Mouse (Mus musculus): Measurements from ENCODE around the gene Dhrs7b. TPM values are rescaled to one million over a fixed set of nuclear protein-coding genes. Genes with fewer than 3 reads are reported as not detected.
"Not testable (repeated sequence)": the region's sequence is repeated elsewhere in the genome, so short reads cannot be mapped to it uniquely, and the experiment has no call there.

Gene Dhrs7b
- total RNA-seq, 2 experiments from 2014 or later, result 29.1 to 29.7 TPM

DNA sequence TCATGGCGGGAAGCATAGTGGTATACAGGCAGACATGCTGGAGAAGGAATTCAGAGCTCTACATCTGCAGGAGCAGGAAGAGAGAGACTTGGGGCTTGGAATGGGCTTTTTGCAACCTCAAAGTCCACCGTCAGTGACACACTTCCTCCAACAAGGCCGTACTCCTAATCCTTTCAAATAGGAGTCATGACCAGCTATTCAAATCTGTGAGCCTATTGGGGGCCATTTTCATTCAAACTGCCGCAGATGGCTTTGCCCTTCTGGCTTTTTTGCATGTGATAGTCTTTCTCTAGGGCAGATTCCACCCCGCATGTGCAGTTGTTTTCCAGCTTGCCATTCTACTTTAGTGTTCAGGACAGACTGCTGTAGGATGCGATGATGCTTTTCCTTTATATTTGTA is 6.5 kb downstream of the Dhrs7b start:
- intact Hi-C loops (cut with DNase I), result no loop called here
- DNase-seq (ENCODE audit: extremely low spot score in 1 of 2, low spot score in 2 of 2), result no peak

DNA sequence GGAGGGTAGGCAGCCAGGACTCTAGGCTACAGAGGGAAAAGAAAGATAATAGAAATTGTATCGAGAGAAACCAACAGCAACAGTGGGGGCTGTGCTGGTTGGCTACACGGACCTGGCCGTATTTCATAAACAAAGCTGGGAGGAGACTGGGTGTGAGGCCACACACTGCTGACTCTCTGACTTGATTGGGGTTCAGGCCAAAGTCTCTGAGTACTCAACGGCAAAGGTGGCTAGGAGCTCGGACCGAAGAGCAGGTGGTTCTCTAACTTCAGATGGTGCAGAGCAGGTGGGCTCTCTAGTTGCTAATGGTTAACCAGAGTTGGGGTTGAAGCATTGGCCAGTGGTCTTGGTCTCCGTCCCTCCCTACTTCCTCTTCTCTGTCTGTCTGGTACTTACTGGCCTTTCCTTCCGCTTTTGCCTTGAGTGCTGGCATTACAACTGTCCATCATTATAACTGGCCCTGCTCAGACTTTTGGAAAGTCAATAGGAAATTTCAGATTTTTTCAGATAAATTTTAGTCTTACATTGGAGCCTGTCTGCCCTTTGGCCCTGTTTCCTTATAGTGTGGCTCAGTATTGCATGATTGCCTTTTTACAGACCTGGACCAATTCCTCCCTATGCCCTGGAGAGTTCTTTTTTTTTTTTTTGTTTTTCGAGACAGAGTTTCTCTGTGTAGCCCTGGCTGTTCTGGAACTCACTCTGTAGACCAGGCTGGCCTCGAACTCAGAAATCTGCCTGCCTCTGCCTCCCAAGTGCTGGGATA is 7.4 kb downstream of the Dhrs7b start:
- intact Hi-C loops (cut with DNase I), result no loop called here
- DNase-seq (ENCODE audit: extremely low spot score in 1 of 2, low spot score in 2 of 2), result no peak

DNA sequence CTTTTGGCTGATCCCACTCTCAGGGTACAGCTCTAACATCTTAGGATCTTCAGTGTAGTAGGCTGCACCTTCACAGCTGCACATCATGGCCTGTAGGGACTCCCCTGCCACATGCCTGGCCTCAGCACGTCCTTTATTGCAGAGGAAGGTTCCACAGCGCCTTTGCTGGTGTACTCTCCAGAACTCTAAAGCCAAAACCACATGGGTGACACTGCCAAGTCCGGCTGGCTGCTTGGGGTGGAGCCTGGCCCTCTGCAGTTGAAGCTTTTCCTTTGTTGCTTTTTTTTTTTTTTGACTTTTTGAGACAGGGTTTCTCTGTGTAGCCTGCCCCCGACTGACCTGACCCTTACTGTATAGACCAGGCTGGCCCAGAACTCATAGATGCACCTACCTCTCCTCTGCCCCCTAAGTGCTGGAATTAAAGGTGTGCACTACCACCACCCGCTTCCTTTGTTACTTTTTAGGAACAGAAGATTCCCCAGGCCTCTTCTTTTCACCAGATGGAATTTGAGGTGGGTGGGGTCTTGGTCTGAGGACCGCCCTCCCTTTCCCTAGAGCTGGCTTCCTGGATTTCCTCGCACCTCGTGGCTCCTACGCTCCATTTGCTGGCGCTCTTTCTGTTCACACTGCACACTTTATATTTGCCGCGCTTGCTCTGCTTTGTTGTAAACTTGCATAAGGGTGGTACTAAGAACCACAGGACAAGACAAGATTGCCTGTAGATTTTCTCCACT is 11.2 kb downstream of the Dhrs7b start:
- no peak for DNase-seq (ENCODE audit: extremely low spot score in 1 of 2, low spot score in 2 of 2)
- intact Hi-C loops (cut with DNase I), result no loop called here

DNA sequence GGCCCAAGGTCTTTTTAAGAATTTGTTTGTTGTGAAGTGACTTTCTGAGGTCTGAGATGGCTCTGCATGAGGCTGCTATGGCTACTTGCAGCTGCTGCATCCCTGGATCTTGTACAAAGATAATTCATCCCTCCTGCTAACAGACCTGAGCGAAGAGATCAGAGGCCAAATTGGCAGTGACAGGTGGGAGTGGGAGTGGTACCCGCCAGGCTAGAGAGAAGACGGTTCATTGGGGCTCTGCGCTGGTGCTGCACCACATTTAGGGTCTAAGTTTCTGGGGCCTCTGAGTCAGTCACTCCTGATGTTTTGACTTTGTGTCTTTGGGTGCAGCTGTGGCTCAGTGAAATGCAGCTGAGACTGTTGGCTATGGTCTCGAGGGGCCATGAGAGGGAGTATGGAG is 13.0 kb downstream of the Dhrs7b start:
- intact Hi-C loops (cut with DNase I), result no loop called here
- no peak for DNase-seq (ENCODE audit: extremely low spot score in 1 of 2, low spot score in 2 of 2)

DNA sequence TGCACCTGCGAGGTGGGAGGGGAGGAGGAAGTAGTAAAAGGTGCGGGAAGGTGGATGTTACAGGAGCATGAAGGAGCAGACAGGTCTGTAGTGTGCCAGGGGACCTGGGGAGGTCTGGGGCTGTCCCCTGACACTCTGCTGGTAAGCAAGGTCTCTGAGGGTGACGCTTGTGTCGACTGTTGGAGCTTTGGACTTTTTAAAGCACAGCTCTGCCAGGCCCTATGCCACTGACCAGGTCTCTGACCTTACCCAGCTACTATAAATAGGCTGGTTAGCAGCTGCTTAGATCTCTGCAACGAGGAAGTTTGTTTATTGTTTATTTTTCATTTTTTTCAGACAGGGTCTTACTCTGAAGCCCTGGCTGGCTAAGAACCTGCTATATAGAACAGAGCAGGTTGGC is 15.0 kb downstream of the Dhrs7b start:
- DNase-seq (ENCODE audit: extremely low spot score in 1 of 2, low spot score in 2 of 2), result no peak
- intact Hi-C loops (cut with DNase I), result no loop called here

DNA sequence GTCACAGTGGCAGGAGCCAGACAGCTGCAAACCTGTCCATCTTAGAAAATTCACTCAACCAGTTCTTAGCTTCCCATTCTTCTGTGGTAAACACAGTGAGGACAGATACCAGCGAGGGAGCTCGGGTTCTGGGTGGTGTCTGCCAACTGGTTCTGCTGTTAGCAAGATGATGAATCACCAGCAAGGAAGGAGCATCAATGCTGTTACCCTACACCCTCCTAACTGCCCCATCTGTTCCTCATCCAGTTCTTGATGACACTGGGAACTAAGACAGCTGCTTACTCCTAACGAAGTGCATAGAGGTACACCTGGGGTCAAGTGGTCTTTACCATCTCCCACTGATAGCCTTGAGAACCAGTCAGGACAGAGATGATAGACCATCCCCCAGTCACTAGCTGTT is 26.2 kb downstream of the Dhrs7b start:
- intact Hi-C loops (cut with DNase I), result no loop called here
- no peak for DNase-seq (ENCODE audit: extremely low spot score in 1 of 2, low spot score in 2 of 2)

DNA sequence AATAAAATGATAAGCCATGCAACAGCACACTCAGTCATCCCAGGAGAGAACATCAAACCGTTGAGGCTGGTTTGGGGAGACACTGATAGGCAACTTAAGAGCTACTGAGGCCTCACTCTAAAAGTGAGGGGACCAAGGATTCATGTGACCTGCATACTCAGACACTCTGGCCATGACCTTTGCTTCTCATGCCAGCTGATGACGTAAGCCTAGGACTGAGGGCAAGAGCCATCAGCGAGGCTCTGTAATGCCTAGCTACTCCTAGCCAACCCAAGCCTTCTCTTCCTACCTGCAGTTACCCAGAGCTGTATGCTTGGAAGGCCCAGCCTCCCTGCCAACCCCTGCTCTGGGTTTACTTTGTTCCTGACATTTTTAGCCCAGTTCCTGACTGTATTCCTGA is 31.6 kb downstream of the Dhrs7b start:
- intact Hi-C loops (cut with DNase I), result no loop called here
- no peak for DNase-seq (ENCODE audit: extremely low spot score in 1 of 2, low spot score in 2 of 2)

DNA sequence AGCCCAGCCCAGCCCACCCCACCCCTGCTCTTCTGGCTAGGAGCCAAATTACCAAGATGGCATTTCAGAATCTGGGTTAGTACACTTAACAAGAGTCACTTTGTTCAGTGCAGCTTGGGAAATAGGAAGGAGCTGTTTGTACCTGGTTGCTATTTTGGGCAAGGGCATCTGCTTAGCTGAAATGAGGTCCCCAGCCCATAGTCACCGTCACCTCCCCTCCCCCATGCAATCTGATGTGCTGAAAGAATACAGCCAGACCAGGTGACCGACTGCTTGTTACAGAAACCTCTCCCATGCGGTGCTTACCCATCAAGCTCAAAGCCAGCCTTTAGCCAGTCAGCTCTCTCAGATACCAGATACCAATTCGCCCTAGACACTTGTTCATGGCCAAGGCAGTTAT is 32.8 kb downstream of the Dhrs7b start:
- DNase-seq (ENCODE audit: extremely low spot score in 1 of 2, low spot score in 2 of 2), result no peak

DNA sequence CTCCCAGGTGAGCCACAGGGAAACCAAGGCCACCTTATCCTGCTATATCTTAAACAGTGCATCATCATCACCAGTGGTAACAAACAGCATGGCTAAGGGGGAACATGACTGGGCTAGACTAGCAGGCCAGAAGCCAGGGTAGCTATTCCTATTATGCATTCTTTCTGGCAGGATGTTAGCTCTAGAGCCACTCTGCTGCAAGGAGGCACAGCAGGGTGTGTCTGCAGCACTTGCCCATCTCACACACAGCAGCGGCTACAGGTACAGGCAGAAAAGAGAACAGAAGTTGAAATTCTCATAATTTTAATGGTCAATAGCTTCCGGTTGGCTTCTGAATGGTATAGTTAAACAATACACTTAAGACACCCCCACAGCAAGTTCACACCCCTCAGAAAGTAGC is 33.7 kb downstream of the Dhrs7b start:
- intact Hi-C loops (cut with DNase I), result no loop called here
- no peak for DNase-seq (ENCODE audit: extremely low spot score in 1 of 2, low spot score in 2 of 2)

More for the DNA sequence above, 32.8 kb downstream of the Dhrs7b start:
- intact Hi-C loops (cut with DNase I), result no loop called here

DNA sequence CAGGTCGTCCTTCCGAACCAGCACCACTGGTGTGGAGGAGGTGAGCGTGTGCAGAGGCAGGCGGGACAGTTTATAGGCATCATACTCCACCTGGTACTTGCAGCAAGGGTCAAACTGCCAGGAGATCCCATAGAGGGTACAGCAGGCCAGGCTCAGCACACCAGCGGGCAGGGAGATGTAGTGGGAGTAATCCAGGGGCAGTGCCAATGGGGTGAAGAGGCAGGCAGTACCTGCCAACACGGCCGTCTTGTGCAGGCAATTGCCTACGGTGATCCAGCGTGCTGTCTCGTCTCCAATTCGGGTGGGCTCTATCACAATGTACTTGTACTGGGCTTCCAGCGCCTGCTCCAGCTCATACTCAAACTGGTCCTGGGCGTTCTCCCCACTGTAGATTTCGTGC is 34.5 kb downstream of the Dhrs7b start:
- intact Hi-C loops (cut with DNase I), result no loop called here
- no peak for DNase-seq (ENCODE audit: extremely low spot score in 1 of 2, low spot score in 2 of 2)

DNA sequence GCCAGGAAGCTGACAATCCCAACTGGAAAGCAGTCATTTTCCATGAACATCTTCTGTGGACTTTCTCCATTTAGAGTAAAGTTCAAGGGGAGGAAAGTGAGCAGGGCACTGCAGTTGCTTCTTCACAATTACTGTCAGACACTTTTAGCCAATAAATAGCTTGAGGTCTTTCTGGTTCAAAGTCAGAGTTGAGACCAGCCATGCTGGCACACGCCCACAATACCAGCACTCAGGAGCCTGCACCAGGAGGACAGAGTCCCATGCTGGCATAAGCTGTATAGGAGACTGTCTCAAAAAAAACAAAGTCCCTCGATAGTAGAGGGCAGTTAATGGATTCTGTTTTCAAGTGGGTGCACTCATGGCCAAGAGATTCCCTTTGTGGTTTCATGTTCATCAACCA is 35.6 kb downstream of the Dhrs7b start:
- intact Hi-C loops (cut with DNase I), result no loop called here
- DNase-seq (ENCODE audit: extremely low spot score in 1 of 2, low spot score in 2 of 2), result no peak

DNA sequence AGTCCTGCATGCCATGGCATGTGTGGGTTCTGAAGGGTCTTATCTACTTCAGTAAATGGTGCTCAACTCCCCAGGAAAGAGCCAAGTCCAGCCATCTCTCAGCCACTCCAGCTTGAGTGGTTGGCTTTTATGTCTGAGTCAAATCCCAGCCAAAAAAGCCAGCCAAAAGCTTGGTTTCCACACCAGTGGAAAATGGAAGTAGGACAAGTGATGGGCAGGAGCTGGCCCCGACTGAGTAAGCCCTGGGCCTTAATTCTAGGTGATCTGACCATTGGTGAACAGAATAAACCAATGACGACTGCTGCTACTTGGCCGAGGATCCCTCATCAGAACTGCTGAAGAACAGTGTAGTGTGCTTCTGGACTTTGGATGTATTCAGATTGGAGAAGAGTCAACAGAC is 37.0 kb downstream of the Dhrs7b start:
- intact Hi-C loops (cut with DNase I), result no loop called here
- no peak for DNase-seq (ENCODE audit: extremely low spot score in 1 of 2, low spot score in 2 of 2)

DNA sequence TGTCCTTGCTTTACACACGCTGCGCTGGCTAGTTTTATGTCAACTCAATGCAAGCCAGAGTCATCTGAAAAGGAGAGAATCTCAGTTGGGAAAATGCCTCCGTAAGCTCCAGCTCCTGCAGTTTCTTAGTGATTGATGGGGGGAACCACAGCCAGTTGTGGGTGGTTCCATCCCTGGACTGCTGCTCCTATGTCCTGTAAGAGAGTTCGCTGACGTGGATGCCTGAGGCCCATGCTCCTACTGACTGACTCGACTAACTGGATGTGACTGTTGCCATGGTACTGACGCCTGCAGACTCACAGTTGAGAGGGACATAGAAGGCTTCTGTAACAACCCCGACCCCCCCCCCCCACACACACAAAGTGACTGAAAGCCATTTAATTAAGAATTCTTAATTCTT is 37.5 kb downstream of the Dhrs7b start:
- intact Hi-C loops (cut with DNase I), result no loop called here
- no peak for DNase-seq (ENCODE audit: extremely low spot score in 1 of 2, low spot score in 2 of 2)

DNA sequence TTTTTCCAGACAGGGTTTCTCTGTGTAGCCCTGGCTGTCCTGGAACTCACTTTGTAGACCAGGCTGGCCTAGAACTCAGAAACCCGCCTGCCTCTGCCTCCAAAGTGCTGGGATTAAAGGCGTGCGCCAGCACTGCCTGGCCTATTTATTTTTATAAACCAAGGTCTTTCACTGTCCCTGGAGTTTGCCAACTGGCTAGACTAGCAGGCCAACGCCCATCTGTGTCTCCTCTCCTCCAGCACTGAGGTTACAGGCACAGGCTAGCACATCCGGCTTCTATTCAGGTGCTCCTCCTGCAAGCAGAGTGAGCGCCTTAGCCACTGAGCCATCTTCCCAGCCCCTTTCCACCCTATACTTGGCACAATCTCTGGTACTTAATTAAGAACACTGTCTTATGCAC is 39.0 kb downstream of the Dhrs7b start:
- DNase-seq (ENCODE audit: extremely low spot score in 1 of 2, low spot score in 2 of 2); intact Hi-C loops (cut with DNase I): not testable (repeated sequence)

DNA sequence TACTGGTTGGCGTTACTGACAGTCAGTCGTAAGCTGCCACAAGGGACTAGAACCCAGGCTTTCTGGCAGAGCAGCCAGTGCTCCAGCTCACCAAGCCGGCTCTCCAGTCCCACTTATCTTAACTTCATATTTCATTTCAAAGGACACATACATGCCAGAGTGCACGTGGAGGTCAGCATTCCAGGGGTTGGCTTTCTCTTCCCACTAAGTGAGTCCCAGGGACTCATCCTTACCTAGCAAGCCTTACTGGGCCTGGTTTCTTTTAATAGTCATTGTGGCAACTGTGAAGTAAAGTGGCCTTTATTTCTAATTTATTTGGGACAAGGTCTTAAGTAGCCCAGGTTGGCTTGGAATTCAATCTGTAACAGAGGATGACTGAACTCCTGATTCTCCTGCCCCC is 41.0 kb downstream of the Dhrs7b start:
- intact Hi-C loops (cut with DNase I), result no loop called here

DNA sequence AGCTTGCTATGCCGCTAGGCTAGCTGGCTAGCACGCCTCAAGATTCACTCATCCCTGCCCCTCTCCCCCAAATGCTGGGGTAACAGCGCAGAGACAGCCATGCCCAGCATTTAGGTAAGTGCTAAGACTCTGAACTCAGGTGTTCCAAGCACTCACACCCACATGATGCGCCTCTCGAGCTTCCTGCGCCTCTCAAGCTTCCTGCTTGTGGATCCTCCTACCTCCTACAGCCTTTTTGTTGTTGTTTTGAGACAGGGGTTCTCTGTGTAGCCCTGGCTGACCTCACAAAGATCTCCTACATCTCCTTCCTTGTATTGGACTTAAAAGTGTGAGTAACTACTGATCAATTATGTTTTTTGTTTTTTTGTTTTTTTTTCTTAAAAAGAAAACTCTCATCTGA is 42.7 kb downstream of the Dhrs7b start:
- no peak for DNase-seq (ENCODE audit: extremely low spot score in 1 of 2, low spot score in 2 of 2)
- intact Hi-C loops (cut with DNase I), result no loop called here

More for the DNA sequence above, 41.0 kb downstream of the Dhrs7b start:
- no peak for DNase-seq (ENCODE audit: extremely low spot score in 1 of 2, low spot score in 2 of 2)

DNA sequence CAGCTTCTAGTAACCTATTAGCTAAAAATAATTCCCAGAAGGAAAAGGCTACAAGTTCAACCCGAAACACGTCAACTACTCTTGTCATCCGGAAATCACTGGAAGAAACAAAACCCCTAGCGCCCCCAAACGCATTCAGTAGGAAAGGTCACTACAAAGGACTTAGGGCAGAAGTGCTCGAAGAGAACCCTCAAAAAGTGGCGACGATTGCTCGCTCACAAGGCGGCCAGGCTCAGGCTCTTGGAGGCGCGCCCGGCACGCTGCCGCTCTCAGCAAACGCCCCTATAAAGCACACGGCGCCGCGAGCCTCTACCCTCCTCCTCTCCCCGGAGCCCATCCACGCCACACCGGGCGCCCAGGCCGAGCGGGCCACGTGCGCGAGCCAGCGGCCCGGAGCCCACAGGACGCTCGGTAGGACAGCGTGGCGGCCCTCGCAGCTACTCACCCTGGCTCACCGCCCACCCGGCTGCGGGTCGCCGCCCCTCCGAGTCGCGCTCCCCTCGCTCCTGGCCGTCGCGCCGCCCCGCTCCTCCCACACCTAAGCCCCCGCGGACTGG is 47.7 kb downstream of the Dhrs7b start:
- peak; percentile 34 to 81 for DNase-seq (ENCODE audit: extremely low spot score in 1 of 2, low spot score in 2 of 2)
- intact Hi-C loops (cut with DNase I), result loop anchor here (5.0 kb wide), 2 partner anchors 46 to 101 kb away; partner anchors contain the start of genes Dhrs7b, Smcr8 and Top3a

DNA sequence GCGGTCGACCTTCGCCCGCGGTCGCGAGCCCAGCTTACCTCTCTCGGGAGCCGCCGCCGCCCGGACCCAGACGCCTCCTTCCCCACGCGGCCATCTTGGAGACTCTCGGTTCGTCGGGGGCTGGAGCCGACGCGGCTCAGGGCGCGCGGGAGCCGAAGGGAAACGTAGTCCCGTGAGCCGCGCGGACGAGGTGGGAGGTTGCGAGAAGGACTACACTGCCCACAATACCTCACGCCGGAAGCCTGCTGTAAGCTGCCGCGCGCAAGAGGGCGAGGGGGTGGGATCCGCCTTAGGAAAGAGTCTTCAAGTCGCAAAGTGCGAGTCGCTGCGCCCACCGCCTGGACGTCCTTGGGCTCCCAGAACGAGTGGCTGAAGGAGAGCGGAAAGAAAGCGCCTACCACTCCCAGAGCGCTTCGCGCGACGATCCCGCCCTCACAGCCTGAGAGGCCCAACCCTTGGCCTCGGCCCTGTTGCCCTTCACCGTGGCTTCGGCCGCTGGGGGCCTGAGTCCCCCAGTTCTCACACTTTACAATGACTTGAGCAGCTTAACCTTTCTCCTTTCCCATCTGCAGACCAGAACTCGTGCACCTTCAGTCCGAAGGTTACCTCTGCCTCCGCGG is 48.4 kb downstream of the Dhrs7b start, which contains the start of gene Tmem11:
Gene Tmem11, minus strand, starts transcription at position 598 of the 620 bp plus-strand sequence.
- peak; percentile 96 to 97 for DNase-seq (ENCODE audit: extremely low spot score in 1 of 2, low spot score in 2 of 2)
- intact Hi-C loops (cut with DNase I), result loop anchor here (5.0 kb wide), 2 partner anchors 46 to 101 kb away; partner anchors contain the start of genes Dhrs7b, Smcr8 and Top3a

DNA sequence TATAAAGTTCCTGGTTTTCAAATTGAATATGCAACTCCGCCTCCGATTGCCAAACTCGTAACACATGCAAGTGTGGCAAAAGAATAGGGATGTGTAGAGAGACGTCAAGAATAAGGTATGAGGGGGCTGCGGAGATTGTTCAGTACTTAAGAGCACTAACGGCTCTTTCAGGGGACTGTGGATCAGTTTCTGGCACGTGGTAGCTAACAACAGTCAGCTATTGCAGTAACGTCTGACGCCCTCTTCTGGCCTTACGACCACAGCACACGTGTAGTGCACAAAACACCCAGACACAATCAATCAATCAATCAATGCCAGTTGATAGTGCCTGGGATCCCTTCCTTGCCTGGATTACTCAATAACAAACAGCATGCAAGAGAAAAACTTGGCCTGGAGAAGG is 49.0 kb downstream of the Dhrs7b start:
- peak in 1 of 2 experiments; percentile 69 for DNase-seq (ENCODE audit: extremely low spot score in 1 of 2, low spot score in 2 of 2)
- intact Hi-C loops (cut with DNase I), result loop anchor here (5.0 kb wide), 2 partner anchors 47 to 102 kb away; partner anchors contain the start of genes Dhrs7b, Smcr8 and Top3a

Data from left cerebral cortex, postnatal 10 days (tissue).